Mouse (Mus musculus) mature B cell (primary cell): ENCODE results near the gene Gm10670.
"Not testable (repeated sequence)": the region's sequence is repeated elsewhere in the genome, so short reads cannot be mapped to it uniquely, and the experiment has no call there.

ENCODE experiments used
- in situ Hi-C: fragments of 300-500 bp; cut with MboI; formaldehyde crosslinking; loops from 2 replicates; pipeline ENCODE4 v1.14.3; 2019

The Gm10670 gene

GRCm38 (mm10) chr7:20474825-20475224 lies at the start of gene Gm10670:
Gm10670 (minus strand) TSS chr7:20474925.
- in situ Hi-C loops = not testable (repeated sequence)

GRCm38 (mm10) chr7:20510434-20510833 lies 35.7 kb upstream of the Gm10670 start, which contains the start of gene Vmn1r103:
Vmn1r103 (minus strand) TSS chr7:20510534.
- in situ Hi-C loops = not testable (repeated sequence)

GRCm38 (mm10) chr7:20442493-20442892 lies 32.2 kb downstream of the Gm10670 start, which contains the start of gene Vmn1r101:
Vmn1r101 (minus strand) TSS chr7:20442593.
- in situ Hi-C loops = not testable (repeated sequence)
